Mouse (Mus musculus) neural tube, embryonic 12.5 days (tissue): ENCODE measurements around the gene Il10rb. TPM values are rescaled to one million over a fixed set of nuclear protein-coding genes. Genes with fewer than 3 reads are reported as not detected.
A peak's percentile ranks its signal among the peaks of the same experiment; 100 is the strongest.

Experiments
- ATAC-seq: fragments of 200-750 bp; cut with Nextera tagmentation; 2 replicates; pipeline ENCODE4 v1.8.0; 2017; ENCODE audit warnings: low read depth, mild to moderate bottlenecking, moderate TSS enrichment, moderate library complexity; ENCODE audit not compliant: low FRiP score
- H3K27ac ChIP-seq: fragments of 300-500 bp; sonication (generic); 2 replicates; pipeline ENCODE4 v1.5.1; 2016
- H3K27me3 ChIP-seq: fragments of 300-500 bp; sonication (generic); replicated peaks from 2 replicates; pipeline ENCODE4 v1.6.1; 2016; ENCODE audit warnings: mild to moderate bottlenecking
- H3K36me3 ChIP-seq: fragments of 300-500 bp; sonication (generic); 2 replicates; pipeline ENCODE4 v1.6.1; 2016; ENCODE audit warnings: mild to moderate bottlenecking
- H3K4me1 ChIP-seq: fragments of 300-500 bp; sonication (generic); 2 replicates; pipeline ENCODE4 v1.6.1; 2016
- H3K4me2 ChIP-seq: fragments of 300-500 bp; sonication (generic); replicated peaks from 2 replicates; pipeline ENCODE4 v1.6.1; 2016; ENCODE audit warnings: mild to moderate bottlenecking
- H3K4me3 ChIP-seq: fragments of 300-500 bp; sonication (generic); 2 replicates; pipeline ENCODE4 v1.5.1; 2016
- H3K9ac ChIP-seq: fragments of 300-500 bp; sonication (generic); 2 replicates; pipeline ENCODE4 v1.6.1; 2016; ENCODE audit warnings: mild to moderate bottlenecking
- H3K9me3 ChIP-seq: fragments of 300-500 bp; sonication (generic); 2 replicates; pipeline ENCODE4 v1.6.1; 2016; ENCODE audit warnings: mild to moderate bottlenecking
- WGBS: fragments of 180-500 bp; shearing (Covaris S2); methylation state at CpG from one replicate; pipeline ENCODE4 v1.1.7; 2016; 5-methylcytosine and 5-hydroxymethylcytosine counted together
- polyA plus RNA-seq: library from polyadenylated mRNA; unstranded; fragments of >200 nt; fragmentation: Nextera tagmentation; extraction: Ambion mirVana; gene quantifications from 2 replicates; pipeline ENCODE4 v1.2.1, GENCODE M21; 2016

Il10rb gene
- polyA plus RNA-seq, 1 experiment from 2014 or later = 9.0 TPM

GRCm38 (mm10) chr16:91372577-91373472 is 33.1 kb upstream of the Il10rb start, which contains the start of gene Ifnar2:
Gene Ifnar2 (plus strand): TSS chr16:91372783.
- peak; percentile 92 for ATAC-seq
- WGBS = under 1% methylated on average over 62 of the region's 62 CpGs

GRCm38 (mm10) chr16:91373473-91374252 is 32.3 kb upstream of the Il10rb start:
- peak overlapping the region; percentile 82 for H3K9ac ChIP-seq
- no peaks in the 10 kb centered on the region for H3K9me3 ChIP-seq
- H3K4me3 ChIP-seq = peak overlapping the region; percentile 76
- no peak for ATAC-seq
- no peaks in the 10 kb centered on the region for H3K36me3 ChIP-seq
- H3K27me3 ChIP-seq = no peaks in the 10 kb centered on the region
- 42% methylated on average over 13 of the region's 13 CpGs for WGBS
- H3K4me2 ChIP-seq = peak overlapping the region; percentile 79
- peak overlapping the region; percentile 71; the same call in 1 of the 2 replicates for H3K27ac ChIP-seq
- H3K4me1 ChIP-seq = peaks cover 11% of the 10 kb centered on the region

More at GRCm38 (mm10) chr16:91372577-91373472, 33.1 kb upstream of the Il10rb start, which contains the start of gene Ifnar2:
- H3K4me3 ChIP-seq = peak within 1 kb of the TSS; percentile 76
- peaks cover 11% of the 10 kb centered on the region for H3K4me1 ChIP-seq
- peak within 1 kb of the TSS; percentile 82 for H3K9ac ChIP-seq
- no peaks in the 10 kb centered on the region for H3K27me3 ChIP-seq
- H3K27ac ChIP-seq = peak within 1 kb of the TSS; percentile 71; the same call in 1 of the 2 replicates
- H3K36me3 ChIP-seq = no peaks in the 10 kb centered on the region
- H3K9me3 ChIP-seq = no peaks in the 10 kb centered on the region
- H3K4me2 ChIP-seq = peak within 1 kb of the TSS; percentile 79

- Histone ChIP-seq H3K9ac (no peak overlapping the region), H3K9me3 (no peaks in the 10 kb centered on the region), H3K4me2 (peak overlapping the region; percentile 79), H3K36me3 (no peaks in the 10 kb centered on the region), H3K4me1 (peaks cover 16% of the 10 kb centered on the region), H3K4me3 (no peak overlapping the region), H3K27me3 (no peaks in the 10 kb centered on the region), H3K27ac (no peak overlapping the region)
- no peak for ATAC-seq
- 93% methylated on average over 3 of the region's 3 CpGs for WGBS
Observed at GRCm38 (mm10) chr16:91374253-91374634, 31.7 kb upstream of the Il10rb start.

GRCm38 (mm10) chr16:91376701-91377100 is 29.3 kb upstream of the Il10rb start:
- no peak overlapping the region for H3K9ac ChIP-seq
- no peak for ATAC-seq
- no peak overlapping the region for H3K4me2 ChIP-seq
- no peak overlapping the region for H3K4me3 ChIP-seq
- 92% methylated on average over 10 of the region's 10 CpGs for WGBS
- no peaks in the 10 kb centered on the region for H3K9me3 ChIP-seq
- peaks cover 16% of the 10 kb centered on the region for H3K4me1 ChIP-seq
- H3K36me3 ChIP-seq = peaks cover 1% of the 10 kb centered on the region; the same call in 1 of the 2 replicates
- H3K27me3 ChIP-seq = no peaks in the 10 kb centered on the region
- H3K27ac ChIP-seq = no peak overlapping the region

GRCm38 (mm10) chr16:91378431-91378986 is 27.5 kb upstream of the Il10rb start:
- Histone ChIP-seq H3K27me3 (no peaks in the 10 kb centered on the region), H3K9me3 (no peaks in the 10 kb centered on the region), H3K27ac (no peak overlapping the region), H3K36me3 (peaks cover 4% of the 10 kb centered on the region; the same call in 1 of the 2 replicates), H3K9ac (no peak overlapping the region), H3K4me2 (no peak overlapping the region), H3K4me1 (peaks cover 11% of the 10 kb centered on the region), H3K4me3 (no peak overlapping the region)
- no peak for ATAC-seq
- WGBS = 60% methylated on average over 17 of the region's 17 CpGs

DNA sequence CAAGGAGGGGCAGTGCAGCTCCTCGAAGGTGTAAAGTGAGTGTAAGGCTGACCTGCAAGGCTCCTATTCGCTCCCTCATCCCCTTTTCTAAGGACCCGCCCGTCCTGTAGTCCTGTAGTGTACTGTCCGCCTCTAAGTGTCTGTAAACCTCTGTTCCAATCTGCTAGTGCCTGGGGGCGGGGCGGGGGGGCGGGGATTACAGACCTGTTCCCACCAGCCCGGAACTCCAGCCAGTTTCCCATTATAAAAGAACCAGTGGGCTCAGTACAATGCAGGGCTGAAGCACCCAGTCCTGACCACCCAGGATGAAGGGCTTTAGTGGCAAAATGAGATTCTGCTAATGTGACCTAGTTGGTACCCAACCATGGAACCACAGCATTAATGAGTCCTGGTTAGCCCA is 27.0 kb upstream of the Il10rb start:
- Histone ChIP-seq H3K4me3 (no peak overlapping the region), H3K9ac (no peak overlapping the region), H3K9me3 (no peaks in the 10 kb centered on the region), H3K4me2 (no peak overlapping the region), H3K4me1 (peaks cover 6% of the 10 kb centered on the region; the same call in 1 of the 2 replicates), H3K36me3 (peaks cover 7% of the 10 kb centered on the region; the same call in 1 of the 2 replicates), H3K27me3 (no peaks in the 10 kb centered on the region), H3K27ac (no peak overlapping the region)
- WGBS = 24% methylated on average over 9 of the region's 9 CpGs
- no peak for ATAC-seq

DNA sequence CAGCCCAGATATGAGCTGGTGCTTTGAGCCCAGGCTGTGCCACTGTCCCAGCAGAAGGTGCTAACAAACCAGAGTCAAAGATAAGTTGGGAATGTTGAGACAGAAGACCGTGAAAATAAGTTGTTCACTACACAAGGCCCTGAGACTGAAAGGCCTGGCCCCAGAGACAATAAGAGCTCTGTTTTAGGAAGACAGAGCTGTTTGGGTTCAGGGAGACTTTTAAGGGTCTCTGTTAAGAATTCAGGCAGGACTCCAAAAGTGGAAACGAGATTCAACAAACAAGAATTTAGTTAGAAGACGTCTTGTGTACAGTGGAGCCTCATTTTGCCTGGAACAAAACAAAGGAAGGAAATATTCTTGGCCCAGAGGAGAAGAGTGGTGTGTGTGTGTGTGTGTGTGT is 26.6 kb upstream of the Il10rb start:
- Histone ChIP-seq H3K9me3 (no peaks in the 10 kb centered on the region), H3K27ac (no peak overlapping the region), H3K27me3 (no peaks in the 10 kb centered on the region), H3K4me3 (no peak overlapping the region), H3K4me1 (peaks cover 5% of the 10 kb centered on the region; the same call in 1 of the 2 replicates), H3K9ac (no peak overlapping the region), H3K36me3 (peaks cover 8% of the 10 kb centered on the region; the same call in 1 of the 2 replicates), H3K4me2 (no peak overlapping the region)
- 44% methylated on average over 3 of the region's 3 CpGs for WGBS
- ATAC-seq = no peak

DNA sequence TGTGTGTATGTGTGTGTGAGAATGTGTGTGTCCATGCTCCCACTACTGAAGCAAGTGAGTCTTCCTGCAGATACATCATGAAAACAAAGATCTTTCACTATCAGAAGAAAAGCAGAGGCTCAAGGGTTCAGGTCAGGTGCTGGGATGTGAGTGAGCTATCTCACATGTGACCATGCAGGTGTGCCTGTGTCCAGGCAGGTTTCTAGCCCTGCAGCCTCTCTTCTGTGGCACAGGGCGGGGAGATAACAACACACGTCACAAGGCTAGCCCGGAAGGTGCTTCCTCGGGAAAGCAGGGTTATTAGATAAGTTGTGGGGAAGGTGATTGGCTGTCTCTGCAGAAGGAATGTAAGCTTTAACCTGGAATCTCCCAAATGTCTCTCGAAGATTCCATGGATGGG is 25.8 kb upstream of the Il10rb start:
- no peak overlapping the region for H3K4me2 ChIP-seq
- WGBS = 84% methylated on average over 5 of the region's 5 CpGs
- ATAC-seq = no peak
- H3K27me3 ChIP-seq = no peaks in the 10 kb centered on the region
- no peak overlapping the region for H3K4me3 ChIP-seq
- no peak overlapping the region for H3K9ac ChIP-seq
- H3K36me3 ChIP-seq = peaks cover 12% of the 10 kb centered on the region; the same call in 1 of the 2 replicates
- H3K4me1 ChIP-seq = peaks cover 5% of the 10 kb centered on the region; the same call in 1 of the 2 replicates
- no peaks in the 10 kb centered on the region for H3K9me3 ChIP-seq
- no peak overlapping the region for H3K27ac ChIP-seq

GRCm38 (mm10) chr16:91381606-91382005 is 24.4 kb upstream of the Il10rb start:
- H3K27ac ChIP-seq = no peak overlapping the region
- ATAC-seq = no peak
- no peak overlapping the region for H3K4me2 ChIP-seq
- peaks cover 5% of the 10 kb centered on the region; the same call in 1 of the 2 replicates for H3K4me1 ChIP-seq
- H3K9ac ChIP-seq = no peak overlapping the region
- H3K27me3 ChIP-seq = no peaks in the 10 kb centered on the region
- 88% methylated on average over 4 of the region's 4 CpGs for WGBS
- H3K36me3 ChIP-seq = peaks cover 17% of the 10 kb centered on the region; the same call in 1 of the 2 replicates
- H3K4me3 ChIP-seq = no peak overlapping the region
- no peaks in the 10 kb centered on the region for H3K9me3 ChIP-seq

DNA sequence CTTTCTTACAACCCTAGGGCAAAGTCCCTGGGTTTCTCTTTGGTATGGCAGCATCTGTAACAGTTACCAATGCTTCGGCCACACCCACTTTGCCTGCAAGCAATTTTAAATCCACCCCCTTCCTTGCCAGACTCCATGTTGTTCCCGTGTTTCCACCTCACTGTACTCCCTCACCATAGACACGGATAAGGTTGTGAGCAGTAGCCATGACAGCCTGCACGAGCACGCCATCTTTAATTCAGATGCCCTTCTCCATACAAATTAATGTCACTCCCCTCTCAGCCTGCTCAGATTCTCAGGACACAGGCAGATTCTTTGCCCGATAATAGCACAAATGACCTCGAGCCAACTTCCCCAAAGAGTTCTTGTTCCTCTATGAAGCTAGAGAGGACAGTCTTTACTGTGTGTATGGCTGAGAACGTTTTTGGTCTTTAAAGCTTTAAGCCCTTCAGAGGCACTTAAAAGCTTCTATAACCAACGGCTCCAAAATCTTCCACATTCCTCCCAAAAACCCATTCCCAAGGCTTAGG is 23.6 kb upstream of the Il10rb start:
- 93% methylated on average over 9 of the region's 9 CpGs for WGBS
- no peak overlapping the region for H3K4me2 ChIP-seq

GRCm38 (mm10) chr16:91384221-91384620 is 21.7 kb upstream of the Il10rb start:
- H3K4me1 ChIP-seq = no peaks in the 10 kb centered on the region
- H3K36me3 ChIP-seq = peaks cover 41% of the 10 kb centered on the region
- no peaks in the 10 kb centered on the region for H3K9me3 ChIP-seq
- no peak overlapping the region for H3K9ac ChIP-seq
- no peak for ATAC-seq
- no peak overlapping the region for H3K4me3 ChIP-seq
- no peak overlapping the region for H3K27ac ChIP-seq
- 86% methylated on average over 4 of the region's 4 CpGs for WGBS
- no peak overlapping the region for H3K4me2 ChIP-seq
- no peaks in the 10 kb centered on the region for H3K27me3 ChIP-seq

More for the DNA sequence above, 23.6 kb upstream of the Il10rb start:
- ATAC-seq = no peak
- Histone ChIP-seq H3K27me3 (no peaks in the 10 kb centered on the region), H3K27ac (no peak overlapping the region), H3K4me3 (no peak overlapping the region), H3K36me3 (peaks cover 23% of the 10 kb centered on the region), H3K9me3 (no peaks in the 10 kb centered on the region), H3K9ac (no peak overlapping the region), H3K4me1 (peaks cover 5% of the 10 kb centered on the region; the same call in 1 of the 2 replicates)
